Mouse (Mus musculus): ENCODE measurements around the gene Cep131.

The Cep131 gene

GRCm38 (mm10) chr11:120086702-120087152, at the start of gene Cep131:
TSS of gene Cep131 (minus strand) at chr11:120086827.
- in situ Hi-C loops (cut with MboI, MseI): no loop called here

- in situ Hi-C loops (cut with MboI, MseI): no loop called here
These were observed 49.6 kb upstream of the Cep131 start for GRCm38 (mm10) chr11:120136195-120136594.

- in situ Hi-C loops (cut with MboI, MseI): no loop called here
These were observed 48.4 kb upstream of the Cep131 start for GRCm38 (mm10) chr11:120134847-120135530.

GRCm38 (mm10) chr11:120134148-120134547, 47.5 kb upstream of the Cep131 start:
- in situ Hi-C loops (cut with MboI, MseI): no loop called here

GRCm38 (mm10) chr11:120129281-120129680, 42.7 kb upstream of the Cep131 start:
- in situ Hi-C loops (cut with MboI, MseI): no loop called here

GRCm38 (mm10) chr11:120126845-120127244, 40.2 kb upstream of the Cep131 start:
- in situ Hi-C loops (cut with MboI, MseI): no loop called here

- in situ Hi-C loops (cut with MboI, MseI): no loop called here
These were observed 35.5 kb upstream of the Cep131 start for GRCm38 (mm10) chr11:120122126-120122525.

GRCm38 (mm10) chr11:120120642-120121420, 34.2 kb upstream of the Cep131 start:
- in situ Hi-C loops (cut with MboI, MseI): no loop called here

- in situ Hi-C loops (cut with MboI, MseI): no loop called here
These were observed 33.4 kb upstream of the Cep131 start for GRCm38 (mm10) chr11:120119936-120120541.

GRCm38 (mm10) chr11:120119108-120119507, 32.5 kb upstream of the Cep131 start:
- in situ Hi-C loops (cut with MboI, MseI): no loop called here

- in situ Hi-C loops (cut with MboI, MseI): no loop called here
These were observed 31.0 kb upstream of the Cep131 start for GRCm38 (mm10) chr11:120117626-120118025.

- in situ Hi-C loops (cut with MboI, MseI): loop anchor here (5.0 kb wide), 1 partner anchor 93 kb away; no protein-coding TSS in a partner anchor
These were observed 28.0 kb upstream of the Cep131 start for GRCm38 (mm10) chr11:120114488-120115215.

GRCm38 (mm10) chr11:120112136-120112535, 25.5 kb upstream of the Cep131 start:
- in situ Hi-C loops (cut with MboI, MseI): loop anchor here (5.0 kb wide), 1 partner anchor 95 kb away; no protein-coding TSS in a partner anchor

- in situ Hi-C loops (cut with MboI, MseI): loop anchor here (5.0 kb wide), 1 partner anchor 96 kb away; no protein-coding TSS in a partner anchor
These were observed 24.4 kb upstream of the Cep131 start for GRCm38 (mm10) chr11:120111033-120111432.

GRCm38 (mm10) chr11:120110554-120110953, 23.9 kb upstream of the Cep131 start:
- in situ Hi-C loops (cut with MboI, MseI): loop anchor here (5.0 kb wide), 1 partner anchor 97 kb away; no protein-coding TSS in a partner anchor

GRCm38 (mm10) chr11:120109558-120110210, 23.1 kb upstream of the Cep131 start:
- in situ Hi-C loops (cut with MboI, MseI): loop anchor here (5.0 kb wide), 1 partner anchor 98 kb away; no protein-coding TSS in a partner anchor

- in situ Hi-C loops (cut with MboI, MseI): no loop called here
These were observed 21.2 kb upstream of the Cep131 start for GRCm38 (mm10) chr11:120107796-120108195.

- in situ Hi-C loops (cut with MboI, MseI): no loop called here
These were observed 20.4 kb upstream of the Cep131 start for GRCm38 (mm10) chr11:120107026-120107425.

GRCm38 (mm10) chr11:120103431-120103997, 16.9 kb upstream of the Cep131 start:
- in situ Hi-C loops (cut with MboI, MseI): no loop called here

GRCm38 (mm10) chr11:120101036-120101435, 14.4 kb upstream of the Cep131 start:
- in situ Hi-C loops (cut with MboI, MseI): no loop called here

All from T-helper 1 cell (primary cell).